Mouse (Mus musculus): ENCODE results near the gene Traf4. TPM values are rescaled to one million over a fixed set of nuclear protein-coding genes. Genes with fewer than 3 reads are reported as not detected.
A peak's percentile ranks its signal among the peaks of the same experiment; 100 is the strongest.

Traf4 gene
- polyA plus RNA-seq, 1 experiment from 2014 or later = 53.8 TPM

- Histone ChIP-seq H3K27me3 (replicated peaks; ENCODE audit: control insufficient read depth, insufficient read depth, low read length) (no peaks in the 10 kb centered on the region), H3K9ac (ENCODE audit: low read depth, low read length) (no peak overlapping the region), H3K4me2 (peak overlapping the region; percentile 6; the same call in 1 of the 2 replicates), H3K9me3 (ENCODE audit: control insufficient read depth, low read length) (no peaks in the 10 kb centered on the region), H3K4me1 (replicated peaks; ENCODE audit: control insufficient read depth, insufficient read depth, low read length) (peaks cover 38% of the 10 kb centered on the region), H3K36me3 (ENCODE audit: control insufficient read depth, insufficient read depth, low read length) (no peaks in the 10 kb centered on the region), H3K27ac (ENCODE audit: low read depth, low read length) (peak overlapping the region; percentile 51; the same call in 1 of the 2 replicates), H3K4me3 (ENCODE audit: low read depth, low read length) (no peak overlapping the region)
- WGBS = 51% methylated on average over 4 of the region's 4 CpGs
- no peak for DNase-seq (ENCODE audit: low spot score)
- ATAC-seq (replicated peaks; ENCODE audit: low FRiP score) = no peak
These were observed 38.6 kb downstream of the Traf4 start for GRCm38 (mm10) chr11:78126739-78127138.

- peaks cover 39% of the 10 kb centered on the region for H3K4me1 ChIP-seq (replicated peaks; ENCODE audit: control insufficient read depth, insufficient read depth, low read length)
- no peaks in the 10 kb centered on the region for H3K36me3 ChIP-seq (ENCODE audit: control insufficient read depth, insufficient read depth, low read length)
- H3K9ac ChIP-seq (ENCODE audit: low read depth, low read length) = peak overlapping the region; percentile 55
- no peaks in the 10 kb centered on the region for H3K9me3 ChIP-seq (ENCODE audit: control insufficient read depth, low read length)
- H3K27me3 ChIP-seq (replicated peaks; ENCODE audit: control insufficient read depth, insufficient read depth, low read length) = no peaks in the 10 kb centered on the region
- peak overlapping the region; percentile 54 for H3K4me2 ChIP-seq
- DNase-seq (ENCODE audit: low spot score) (no peak), ATAC-seq (replicated peaks; ENCODE audit: low FRiP score) (no peak)
- 0 out of 2 replicates have a peak overlapping the region, but pooled peaks have one; percentile 20 for H3K4me3 ChIP-seq (ENCODE audit: low read depth, low read length)
- peak overlapping the region; percentile 70 for H3K27ac ChIP-seq (ENCODE audit: low read depth, low read length)
- 50% methylated on average over 6 of the region's 6 CpGs for WGBS
These were observed 39.7 kb downstream of the Traf4 start for GRCm38 (mm10) chr11:78125691-78126090.

DNA sequence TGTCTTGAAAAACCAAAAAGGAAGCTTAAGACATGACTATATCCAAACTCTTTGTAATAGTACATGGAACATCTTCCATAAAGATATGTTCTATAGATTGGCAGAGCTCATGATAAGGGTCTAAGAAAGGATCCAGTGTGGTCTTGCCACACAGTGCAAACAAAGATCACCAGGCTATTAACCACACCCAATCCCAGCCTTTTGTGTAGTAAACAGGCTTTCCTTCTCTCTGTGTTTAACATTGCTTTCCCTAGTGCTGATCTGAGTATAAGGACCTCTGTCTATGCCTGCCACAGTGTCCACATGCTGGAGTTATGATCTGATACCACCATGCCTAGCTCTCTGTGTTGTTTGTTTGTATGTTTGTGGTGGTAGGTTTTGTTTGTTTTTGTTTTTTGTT is 41.6 kb downstream of the Traf4 start:
- Histone ChIP-seq H3K36me3 (ENCODE audit: control insufficient read depth, insufficient read depth, low read length) (no peaks in the 10 kb centered on the region), H3K4me1 (replicated peaks; ENCODE audit: control insufficient read depth, insufficient read depth, low read length) (peaks cover 56% of the 10 kb centered on the region), H3K9me3 (ENCODE audit: control insufficient read depth, low read length) (no peaks in the 10 kb centered on the region), H3K27ac (ENCODE audit: low read depth, low read length) (no peak overlapping the region), H3K27me3 (replicated peaks; ENCODE audit: control insufficient read depth, insufficient read depth, low read length) (no peaks in the 10 kb centered on the region), H3K4me2 (no peak overlapping the region), H3K4me3 (ENCODE audit: low read depth, low read length) (no peak overlapping the region), H3K9ac (ENCODE audit: low read depth, low read length) (no peak overlapping the region)
- DNase-seq (ENCODE audit: low spot score) (no peak), ATAC-seq (replicated peaks; ENCODE audit: low FRiP score) (no peak)

GRCm38 (mm10) chr11:78122815-78123214 is 42.6 kb downstream of the Traf4 start:
- ATAC-seq (replicated peaks; ENCODE audit: low FRiP score) (no peak), DNase-seq (ENCODE audit: low spot score) (no peak)
- Histone ChIP-seq H3K9ac (ENCODE audit: low read depth, low read length) (no peak overlapping the region), H3K27ac (ENCODE audit: low read depth, low read length) (peak overlapping the region; percentile 45; the same call in 1 of the 2 replicates), H3K4me1 (replicated peaks; ENCODE audit: control insufficient read depth, insufficient read depth, low read length) (peaks cover 62% of the 10 kb centered on the region), H3K9me3 (ENCODE audit: control insufficient read depth, low read length) (no peaks in the 10 kb centered on the region), H3K4me2 (peak overlapping the region; percentile 30; the same call in 1 of the 2 replicates), H3K27me3 (replicated peaks; ENCODE audit: control insufficient read depth, insufficient read depth, low read length) (no peaks in the 10 kb centered on the region), H3K4me3 (ENCODE audit: low read depth, low read length) (no peak overlapping the region), H3K36me3 (ENCODE audit: control insufficient read depth, insufficient read depth, low read length) (no peaks in the 10 kb centered on the region)
- WGBS = 58% methylated on average over 4 of the region's 4 CpGs

- no peak overlapping the region for H3K4me2 ChIP-seq
- no peak overlapping the region for H3K9ac ChIP-seq (ENCODE audit: low read depth, low read length)
- 75% methylated on average over 5 of the region's 5 CpGs for WGBS
- no peak overlapping the region for H3K4me3 ChIP-seq (ENCODE audit: low read depth, low read length)
- no peaks in the 10 kb centered on the region for H3K27me3 ChIP-seq (replicated peaks; ENCODE audit: control insufficient read depth, insufficient read depth, low read length)
- no peaks in the 10 kb centered on the region for H3K9me3 ChIP-seq (ENCODE audit: control insufficient read depth, low read length)
- no peaks in the 10 kb centered on the region for H3K36me3 ChIP-seq (ENCODE audit: control insufficient read depth, insufficient read depth, low read length)
- no peak for DNase-seq (ENCODE audit: low spot score)
- peaks cover 63% of the 10 kb centered on the region for H3K4me1 ChIP-seq (replicated peaks; ENCODE audit: control insufficient read depth, insufficient read depth, low read length)
- H3K27ac ChIP-seq (ENCODE audit: low read depth, low read length) = no peak overlapping the region
- ATAC-seq (replicated peaks; ENCODE audit: low FRiP score) = no peak
These were observed 44.2 kb downstream of the Traf4 start for GRCm38 (mm10) chr11:78121176-78121575.

GRCm38 (mm10) chr11:78119898-78120297 is 45.5 kb downstream of the Traf4 start:
- peaks cover 54% of the 10 kb centered on the region for H3K4me1 ChIP-seq (replicated peaks; ENCODE audit: control insufficient read depth, insufficient read depth, low read length)
- H3K27me3 ChIP-seq (replicated peaks; ENCODE audit: control insufficient read depth, insufficient read depth, low read length) = no peaks in the 10 kb centered on the region
- H3K4me3 ChIP-seq (ENCODE audit: low read depth, low read length) = no peak overlapping the region; the same call in 1 of the 2 replicates
- peak overlapping the region; percentile 49; the same call in 1 of the 2 replicates for H3K9ac ChIP-seq (ENCODE audit: low read depth, low read length)
- ATAC-seq (replicated peaks; ENCODE audit: low FRiP score) (no peak), DNase-seq (ENCODE audit: low spot score) (no peak)
- no peaks in the 10 kb centered on the region for H3K9me3 ChIP-seq (ENCODE audit: control insufficient read depth, low read length)
- WGBS = 39% methylated on average over 8 of the region's 8 CpGs
- peak overlapping the region; percentile 39 for H3K4me2 ChIP-seq
- peak overlapping the region; percentile 50; the same call in 1 of the 2 replicates for H3K27ac ChIP-seq (ENCODE audit: low read depth, low read length)
- H3K36me3 ChIP-seq (ENCODE audit: control insufficient read depth, insufficient read depth, low read length) = no peaks in the 10 kb centered on the region

GRCm38 (mm10) chr11:78118467-78118866 is 46.9 kb downstream of the Traf4 start:
- no peaks in the 10 kb centered on the region for H3K36me3 ChIP-seq (ENCODE audit: control insufficient read depth, insufficient read depth, low read length)
- peaks cover 52% of the 10 kb centered on the region for H3K4me1 ChIP-seq (replicated peaks; ENCODE audit: control insufficient read depth, insufficient read depth, low read length)
- DNase-seq (ENCODE audit: low spot score) (no peak), ATAC-seq (replicated peaks; ENCODE audit: low FRiP score) (no peak)
- no peak overlapping the region for H3K4me2 ChIP-seq
- no peak overlapping the region for H3K27ac ChIP-seq (ENCODE audit: low read depth, low read length)
- no peaks in the 10 kb centered on the region for H3K27me3 ChIP-seq (replicated peaks; ENCODE audit: control insufficient read depth, insufficient read depth, low read length)
- H3K4me3 ChIP-seq (ENCODE audit: low read depth, low read length) = no peak overlapping the region
- H3K9me3 ChIP-seq (ENCODE audit: control insufficient read depth, low read length) = no peaks in the 10 kb centered on the region
- H3K9ac ChIP-seq (ENCODE audit: low read depth, low read length) = no peak overlapping the region

DNA sequence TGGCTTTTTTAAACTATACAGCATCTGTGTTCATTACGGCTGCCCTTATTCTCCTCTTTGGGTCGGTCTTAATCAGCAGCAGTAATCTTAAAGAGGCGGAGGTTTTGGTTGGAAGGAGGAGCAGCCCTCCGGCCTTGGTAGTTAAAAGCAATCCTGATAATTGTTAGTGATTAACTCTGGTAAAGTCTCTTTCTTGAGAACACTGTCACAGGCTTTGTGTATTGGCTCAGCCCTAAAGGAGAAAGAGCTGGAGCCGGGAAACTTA is 49.3 kb downstream of the Traf4 start:
- H3K4me1 ChIP-seq (replicated peaks; ENCODE audit: control insufficient read depth, insufficient read depth, low read length) = peaks cover 45% of the 10 kb centered on the region

DNA sequence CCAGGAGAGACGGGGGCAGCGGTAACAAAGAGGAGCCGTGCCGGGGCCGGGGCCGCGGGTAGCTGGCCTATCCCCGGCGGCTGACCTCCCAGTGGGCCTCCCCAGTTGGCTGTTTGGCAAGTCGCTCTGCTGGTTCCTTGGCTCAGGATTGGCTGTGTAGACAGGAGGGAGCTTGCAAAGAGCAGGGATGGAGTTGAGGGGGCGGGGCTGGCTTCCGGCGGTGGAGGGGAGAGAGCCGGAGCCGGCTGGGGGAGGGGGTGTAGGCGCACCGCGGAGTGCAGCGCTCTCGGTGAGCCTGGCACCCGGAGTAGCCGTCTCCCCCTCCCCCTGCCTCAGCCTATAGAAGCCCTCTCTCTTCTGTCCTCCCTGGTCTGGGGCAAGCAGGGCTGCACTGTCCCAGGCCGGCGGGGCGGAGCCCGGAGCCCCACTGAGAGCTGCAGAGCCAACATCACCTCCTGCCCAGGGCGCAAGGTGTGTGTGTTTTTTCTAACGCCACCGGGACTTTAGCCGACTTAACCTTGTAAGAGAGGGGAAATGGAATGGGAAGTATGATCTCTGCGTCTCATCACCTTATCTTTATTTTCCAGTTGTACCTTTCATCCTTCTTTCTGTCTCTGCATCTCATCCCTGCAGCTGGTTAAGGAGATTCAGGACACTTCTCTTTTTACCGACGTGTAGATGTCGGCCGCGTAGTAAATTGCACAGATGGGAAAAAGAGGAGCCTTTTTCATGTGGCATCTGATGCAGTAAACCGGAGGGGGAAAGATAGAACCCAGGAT is 49.8 kb downstream of the Traf4 start:
- peak; percentile 93 for DNase-seq (ENCODE audit: low spot score)
- Histone ChIP-seq H3K27ac (ENCODE audit: low read depth, low read length) (peak overlapping the region; percentile 85), H3K9ac (ENCODE audit: low read depth, low read length) (peak overlapping the region; percentile 74), H3K36me3 (ENCODE audit: control insufficient read depth, insufficient read depth, low read length) (no peaks in the 10 kb centered on the region), H3K4me2 (peak overlapping the region; percentile 91), H3K4me3 (ENCODE audit: low read depth, low read length) (peak overlapping the region; percentile 79), H3K27me3 (replicated peaks; ENCODE audit: control insufficient read depth, insufficient read depth, low read length) (no peaks in the 10 kb centered on the region), H3K4me1 (replicated peaks; ENCODE audit: control insufficient read depth, insufficient read depth, low read length) (peaks cover 40% of the 10 kb centered on the region), H3K9me3 (ENCODE audit: control insufficient read depth, low read length) (no peaks in the 10 kb centered on the region)
- peak; percentile 99 for ATAC-seq (replicated peaks; ENCODE audit: low FRiP score)
- under 1% methylated on average over 34 of the region's 37 CpGs for WGBS

More for the DNA sequence above, 49.3 kb downstream of the Traf4 start:
- H3K36me3 ChIP-seq (ENCODE audit: control insufficient read depth, insufficient read depth, low read length) = no peaks in the 10 kb centered on the region
- H3K9me3 ChIP-seq (ENCODE audit: control insufficient read depth, low read length) = no peaks in the 10 kb centered on the region
- no peak for ATAC-seq (replicated peaks; ENCODE audit: low FRiP score)
- 5% methylated on average over 5 of the region's 5 CpGs for WGBS
- DNase-seq (ENCODE audit: low spot score) = no peak
- peak overlapping the region; percentile 79 for H3K4me3 ChIP-seq (ENCODE audit: low read depth, low read length)
- H3K4me2 ChIP-seq = peak overlapping the region; percentile 91
- H3K27me3 ChIP-seq (replicated peaks; ENCODE audit: control insufficient read depth, insufficient read depth, low read length) = no peaks in the 10 kb centered on the region
- peak overlapping the region; percentile 74 for H3K9ac ChIP-seq (ENCODE audit: low read depth, low read length)
- peak overlapping the region; percentile 85 for H3K27ac ChIP-seq (ENCODE audit: low read depth, low read length)
